Mouse (Mus musculus) erythroblast, adult 5-6 weeks (primary cell): ENCODE measurements around the gene Dupd1. TPM values are rescaled to one million over a fixed set of nuclear protein-coding genes. Genes with fewer than 3 reads are reported as not detected.

ENCODE experiments used
- ATAC-seq: replicated peaks from 2 replicates; pipeline ENCODE4 v1.8.0; 2016; ENCODE audit warnings: moderate number of reproducible peaks, mild to moderate bottlenecking, moderate TSS enrichment, inconsistent platforms; ENCODE audit not compliant: poor library complexity, low FRiP score, severe bottlenecking
- total RNA-seq, 2 experiments: library from RNA; stranded (forward) in 1 of 2; stranded (reverse) in 1 of 2; fragments of 150-400 nt in 1 of 2; fragments of 200-764, 138-1000 nt in 1 of 2; gene quantifications; 2 replicates each; pipeline versions ENCODE4 v1.2.3 to v1.2.4; 2015 to 2017; ENCODE audit warnings: low replicate concordance in 2 of 2

Gene Dupd1
- total RNA-seq, 2 experiments from 2014 or later = not detected

DNA sequence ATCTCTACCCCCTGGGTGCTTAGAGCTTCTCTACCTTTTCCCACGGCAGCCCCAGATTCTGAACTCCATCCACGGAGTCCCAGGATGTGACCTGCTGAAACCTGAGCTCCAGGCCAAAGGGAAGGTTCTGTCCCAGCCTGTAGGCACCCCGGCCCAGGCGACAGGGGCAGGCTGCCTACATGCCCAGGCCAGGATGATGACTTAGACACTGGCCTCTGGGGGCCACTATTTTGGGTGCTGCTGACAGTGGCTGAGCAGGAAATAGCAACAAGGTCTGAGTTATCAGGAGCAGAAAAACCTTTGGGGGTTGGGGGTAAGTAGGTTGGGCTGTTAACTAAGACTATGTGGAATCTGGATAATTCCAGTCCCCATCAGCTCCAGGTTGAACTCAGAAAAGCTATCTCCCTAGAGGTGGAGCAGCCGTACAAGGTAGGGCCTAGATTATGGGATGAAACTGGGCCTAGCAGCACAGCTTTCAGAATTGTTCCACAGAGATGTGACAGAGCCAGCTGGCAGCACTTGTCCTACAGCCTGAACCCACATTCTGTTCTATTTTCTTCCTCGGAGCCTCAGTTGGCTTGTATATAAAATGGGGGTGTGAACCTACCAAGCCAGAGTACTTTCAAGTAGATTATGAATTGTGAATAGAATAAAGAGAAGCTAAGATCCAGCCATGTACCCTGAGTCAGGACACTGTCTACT is 14.8 kb upstream of the Dupd1 start:
- ATAC-seq = no peak

DNA sequence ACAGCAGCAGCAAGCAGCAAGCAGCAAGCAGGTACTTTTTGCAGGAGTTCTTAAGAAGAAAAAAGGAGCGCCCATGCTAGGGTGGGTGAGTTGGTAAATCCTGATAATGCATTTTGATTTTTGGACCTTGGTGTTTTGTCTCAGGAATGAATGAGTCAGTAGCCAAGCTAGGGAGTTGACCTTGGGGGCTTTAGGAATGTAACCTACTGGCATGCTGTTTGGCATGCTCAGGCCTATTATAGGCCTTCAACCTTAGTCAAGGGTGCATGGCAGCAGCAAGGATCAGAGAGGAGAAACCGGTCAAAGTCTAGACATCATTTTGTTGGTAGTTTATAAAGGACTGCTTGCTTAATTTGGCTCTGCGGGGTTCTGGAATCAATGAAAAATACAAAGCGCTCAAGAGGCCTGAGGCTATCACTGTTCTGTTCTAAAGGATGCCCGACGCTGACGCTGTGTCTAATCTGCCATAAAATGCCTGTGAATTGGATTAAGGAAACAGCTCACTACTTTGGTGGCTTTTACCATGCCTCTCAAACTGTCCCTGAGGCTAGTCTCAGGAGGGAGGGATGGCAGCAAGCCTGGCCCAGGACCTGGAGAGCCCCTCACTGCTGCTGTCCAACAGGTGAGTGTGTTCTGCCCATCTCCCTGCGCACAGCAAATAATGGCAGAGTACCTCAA is 7.8 kb upstream of the Dupd1 start:
- no peak for ATAC-seq

DNA sequence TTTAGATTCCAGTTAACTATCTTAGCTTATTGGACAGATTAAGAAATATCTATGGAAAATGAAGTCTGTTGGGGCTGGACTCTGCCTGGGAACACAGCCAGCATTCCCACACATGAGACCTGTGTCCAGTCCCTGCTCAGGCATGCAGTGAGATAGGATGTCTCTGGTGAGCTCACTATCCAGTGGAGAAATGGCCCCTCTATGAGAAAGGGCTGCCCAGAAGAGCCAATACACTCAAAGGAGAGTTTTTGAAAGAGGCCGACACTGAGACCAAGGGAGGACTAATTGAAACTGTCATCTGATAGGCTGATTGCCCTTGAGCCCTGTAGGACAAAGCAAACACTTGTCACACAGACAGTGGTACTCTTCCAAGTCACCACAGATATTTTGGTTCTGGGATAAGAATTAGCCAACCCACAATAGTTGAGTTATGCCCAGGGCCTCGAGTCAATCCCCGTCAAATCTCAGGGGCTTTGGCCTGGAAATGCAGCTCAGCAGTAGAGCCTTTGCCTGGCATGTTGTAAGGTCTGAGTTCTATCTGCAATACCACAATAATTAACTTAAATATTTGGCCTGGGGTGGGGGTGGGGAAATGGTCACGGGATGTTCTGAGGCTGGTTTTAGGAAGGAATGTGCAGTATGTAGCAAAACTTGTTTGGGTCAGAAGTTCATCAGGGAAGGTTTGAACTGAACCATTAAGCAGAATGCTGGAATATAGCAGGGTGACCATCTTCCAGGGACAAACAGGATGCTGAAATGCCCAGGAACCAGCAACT is 6.2 kb upstream of the Dupd1 start:
- ATAC-seq = no peak

DNA sequence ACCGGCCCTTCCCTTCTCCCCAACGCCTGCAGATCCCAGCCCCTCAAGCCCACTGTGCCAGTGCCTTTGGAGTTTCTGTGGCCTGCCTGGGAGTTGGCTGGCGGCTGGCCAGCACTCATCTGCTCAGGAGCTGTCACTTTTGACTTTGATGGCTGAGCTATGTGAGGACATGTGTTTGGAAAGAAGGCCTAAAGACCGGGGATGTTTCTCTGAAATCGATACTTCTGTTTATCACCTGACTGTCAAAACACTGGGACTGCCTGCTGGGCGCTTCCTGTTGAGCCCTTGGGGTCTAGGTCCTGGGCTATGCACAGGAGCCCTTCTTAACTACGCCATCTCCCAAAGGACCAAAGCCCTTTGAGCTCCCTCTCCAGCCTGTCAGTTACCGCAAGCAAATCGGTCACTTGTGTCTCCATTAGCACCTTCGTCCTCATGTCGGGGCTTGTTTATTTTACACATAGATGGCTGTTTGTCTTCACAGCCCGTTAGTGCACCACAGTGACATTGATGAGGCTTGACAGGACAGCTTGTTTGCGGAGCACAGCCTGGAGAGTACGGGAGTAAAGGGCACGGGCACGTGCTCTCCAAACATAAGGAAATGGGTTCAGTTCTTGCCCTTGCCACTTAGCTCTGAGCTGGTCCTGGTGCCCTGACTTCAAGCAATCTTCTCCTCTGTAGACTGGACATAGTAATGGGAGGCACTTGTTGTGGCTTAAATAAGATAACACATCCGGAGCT is 5.4 kb upstream of the Dupd1 start:
- no peak for ATAC-seq

DNA sequence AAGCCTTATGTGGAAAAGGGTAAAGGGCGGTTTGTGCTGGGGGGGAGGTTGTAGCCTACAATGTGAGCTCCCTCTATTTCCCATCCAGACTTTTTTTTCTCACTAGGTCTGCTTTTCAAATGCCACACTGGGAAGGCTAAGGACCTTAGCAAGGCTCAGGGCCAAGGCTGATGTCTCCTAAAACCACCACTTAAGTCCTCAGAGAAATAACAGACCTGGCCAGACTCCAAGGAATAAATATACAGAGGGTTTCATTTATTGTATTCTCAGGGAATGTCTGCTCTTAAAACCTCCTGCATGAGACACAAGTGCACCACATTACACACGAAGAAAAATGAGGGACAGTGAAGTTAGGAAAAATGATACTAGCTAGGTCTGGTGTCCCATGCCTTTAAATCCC is 3.1 kb downstream of the Dupd1 start:
- no peak for ATAC-seq

DNA sequence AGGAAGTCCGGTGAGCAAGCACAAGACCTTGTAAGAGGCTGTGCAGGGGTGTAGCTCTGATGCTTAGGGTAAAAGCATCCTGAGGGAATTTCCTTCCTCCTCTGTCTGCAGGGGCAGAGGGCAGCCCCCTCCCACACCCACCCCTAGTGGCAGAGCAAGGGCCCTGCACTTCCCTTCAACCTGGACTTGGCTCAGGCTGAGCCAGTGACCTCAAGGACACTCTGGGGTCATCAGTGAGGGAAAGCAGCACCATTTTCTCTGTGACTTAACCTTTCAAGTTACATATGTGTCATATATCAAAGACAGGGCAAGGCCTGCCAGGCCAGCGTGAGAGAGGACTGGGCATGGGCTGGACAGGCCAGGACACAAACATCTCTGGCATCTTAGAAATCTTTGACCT is 4.8 kb downstream of the Dupd1 start:
- no peak for ATAC-seq

DNA sequence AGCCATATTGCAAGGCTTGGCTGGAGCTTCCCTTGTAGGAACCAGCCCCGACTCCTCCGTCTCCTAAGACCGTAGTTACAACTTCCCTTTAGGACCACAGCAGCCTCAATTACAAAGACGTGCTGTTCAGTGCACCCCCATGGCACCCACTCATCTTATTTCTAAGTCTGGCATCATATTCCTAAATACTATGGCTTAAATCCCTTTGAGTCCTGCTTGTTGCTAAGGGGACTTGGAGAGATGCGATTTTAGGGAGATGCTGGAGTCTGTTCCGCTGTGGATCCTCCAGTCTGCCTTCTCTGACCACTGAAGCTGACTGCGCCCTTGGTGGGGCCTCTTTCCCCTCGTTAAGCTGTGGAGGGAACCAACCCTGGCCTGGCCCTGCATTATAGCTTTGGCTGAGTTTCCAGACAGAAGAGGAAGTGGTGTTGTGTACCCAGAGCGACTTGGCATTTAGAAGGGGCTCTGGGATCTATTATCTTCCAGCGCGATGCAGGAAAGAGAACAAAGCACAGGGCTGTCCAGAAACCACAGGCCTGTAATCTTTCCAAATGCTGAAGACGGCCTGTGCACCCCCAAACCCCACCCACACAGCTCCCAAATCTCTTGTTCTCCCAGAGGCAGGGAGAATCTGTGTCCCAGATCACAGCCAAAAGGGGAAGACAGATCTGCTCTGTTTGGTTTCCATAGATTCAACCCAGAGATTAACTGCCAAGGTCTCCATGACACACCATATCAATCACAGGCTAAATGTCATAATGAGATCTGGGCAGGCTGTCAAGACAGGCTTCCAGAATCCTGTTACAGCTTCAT is 7.4 kb downstream of the Dupd1 start:
- no peak for ATAC-seq

DNA sequence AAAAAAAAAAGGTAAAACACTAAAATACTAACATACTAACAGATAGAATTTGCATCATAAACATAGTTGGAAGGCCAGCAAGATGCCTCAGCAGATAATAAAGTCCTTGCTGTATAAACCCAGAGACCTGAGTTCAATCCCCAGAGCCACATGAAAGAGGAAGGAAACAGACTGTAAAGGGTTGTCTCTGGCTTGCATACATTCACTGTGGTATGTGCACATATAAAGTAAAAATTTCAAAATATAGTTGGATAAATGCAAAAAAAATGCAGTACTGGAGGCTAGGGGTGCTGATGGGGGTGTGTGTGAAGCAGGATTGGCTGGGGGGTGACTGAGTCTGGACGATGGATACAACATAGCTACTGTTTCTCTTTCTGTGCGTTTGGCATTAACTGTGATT is 8.9 kb downstream of the Dupd1 start:
- ATAC-seq = no peak

DNA sequence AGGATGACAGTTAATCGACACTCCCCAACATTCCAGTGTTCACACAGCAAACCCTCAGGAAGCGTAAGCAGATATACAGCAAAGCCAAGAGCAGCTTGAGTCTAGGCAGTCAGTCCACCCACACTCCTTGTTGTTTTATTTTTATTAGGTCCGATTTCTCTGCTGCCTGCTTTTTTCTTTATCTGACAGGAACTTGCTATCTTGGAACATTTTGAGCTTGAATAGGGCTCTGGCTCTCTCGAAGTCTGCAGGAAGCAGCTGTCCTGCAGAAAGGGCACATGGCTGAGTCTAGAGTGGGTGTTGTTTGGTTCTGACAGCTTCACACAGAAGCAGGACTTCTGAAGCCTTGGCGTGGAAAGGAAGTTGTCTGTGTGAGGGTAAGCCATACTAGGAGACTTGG is 11.1 kb downstream of the Dupd1 start:
- ATAC-seq = no peak

DNA sequence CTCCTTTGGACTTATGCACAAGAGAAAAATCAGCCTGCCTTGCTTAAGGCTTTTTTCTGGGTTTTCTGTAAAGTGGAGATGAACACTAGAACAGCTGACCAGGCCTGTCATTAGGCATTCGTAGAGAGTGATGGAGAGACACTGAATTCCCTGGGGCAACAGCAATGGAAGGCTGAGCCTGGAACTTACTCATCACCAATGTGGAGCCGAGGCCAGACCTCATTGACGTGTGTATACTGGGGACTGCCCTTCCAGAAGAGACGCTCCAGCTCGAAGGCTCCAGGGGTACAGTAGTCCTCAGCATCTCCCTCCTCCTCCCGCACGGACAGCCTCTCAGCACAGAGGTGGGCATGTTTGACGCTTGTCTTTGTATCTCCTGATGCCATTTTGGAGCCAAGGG is 11.7 kb downstream of the Dupd1 start:
- ATAC-seq = no peak

DNA sequence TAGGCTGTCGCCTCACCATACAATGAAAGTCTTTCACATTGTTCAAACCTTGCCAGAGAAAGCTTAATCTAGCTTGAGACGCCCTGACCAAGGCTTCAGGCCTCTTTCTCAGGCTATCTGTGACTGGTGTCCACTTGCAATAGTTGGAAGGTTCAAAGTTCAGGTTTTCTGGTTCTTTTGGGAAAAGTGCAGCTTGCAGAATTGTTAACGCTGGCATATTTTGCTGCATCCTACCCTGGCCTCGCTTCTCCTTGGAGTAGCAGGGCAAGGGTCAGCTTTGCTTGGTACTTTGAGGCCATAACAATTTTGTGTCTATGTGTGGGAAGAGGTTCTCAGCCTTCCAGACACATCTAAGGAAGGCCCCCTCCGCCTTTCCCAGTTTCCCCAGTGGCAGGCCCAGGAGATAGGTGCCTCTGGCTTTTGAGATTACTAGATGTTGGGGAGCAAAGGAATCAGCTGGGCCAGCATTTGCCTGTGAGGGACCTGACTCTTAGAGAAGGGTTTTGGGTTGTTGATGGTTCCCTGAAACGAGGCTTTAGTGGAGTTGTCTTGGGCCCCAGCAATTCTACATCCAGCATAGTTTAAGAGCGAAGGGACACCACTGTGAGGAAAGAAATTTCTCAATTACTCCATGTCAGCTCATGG is 18.1 kb downstream of the Dupd1 start:
- ATAC-seq = no peak

DNA sequence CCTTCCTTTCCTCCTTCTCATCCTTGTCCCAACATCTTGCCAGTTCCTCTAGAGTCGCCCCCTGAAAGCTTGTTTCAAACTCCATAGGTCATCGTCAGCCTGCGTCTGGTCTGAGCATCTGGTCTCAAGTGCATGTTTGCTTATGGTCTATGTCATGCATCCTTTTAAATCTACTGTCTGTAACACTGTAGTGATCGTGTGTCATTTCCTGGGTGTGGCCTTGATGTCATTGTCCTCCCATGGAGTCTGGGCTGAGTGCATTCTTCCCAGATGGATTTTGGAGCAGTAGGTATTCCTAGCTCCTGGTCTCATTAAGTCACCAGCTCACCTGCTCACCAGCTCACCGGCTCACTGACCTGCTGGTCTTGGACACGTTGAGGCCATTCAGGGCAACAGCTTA is 19.4 kb downstream of the Dupd1 start:
- ATAC-seq = no peak

DNA sequence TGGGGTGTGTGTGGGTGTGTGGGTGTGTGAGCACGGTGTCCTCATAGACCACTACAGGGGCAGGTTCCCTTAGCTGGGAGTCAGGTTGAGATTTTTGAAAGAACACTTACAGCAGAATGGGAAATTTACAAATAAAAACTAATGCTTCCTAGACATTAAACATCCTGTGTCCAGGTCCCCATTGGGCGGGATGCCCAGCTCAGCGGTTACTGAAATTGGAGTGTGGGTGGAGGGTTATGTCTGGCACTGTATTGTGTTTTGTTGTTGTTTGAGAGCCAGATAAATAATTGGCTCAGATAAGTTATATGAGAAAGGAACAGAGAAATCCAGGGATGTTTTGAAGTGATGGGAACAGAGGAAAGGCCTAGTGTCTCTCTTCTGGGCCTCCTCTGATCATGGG is 23.3 kb downstream of the Dupd1 start:
- no peak for ATAC-seq

DNA sequence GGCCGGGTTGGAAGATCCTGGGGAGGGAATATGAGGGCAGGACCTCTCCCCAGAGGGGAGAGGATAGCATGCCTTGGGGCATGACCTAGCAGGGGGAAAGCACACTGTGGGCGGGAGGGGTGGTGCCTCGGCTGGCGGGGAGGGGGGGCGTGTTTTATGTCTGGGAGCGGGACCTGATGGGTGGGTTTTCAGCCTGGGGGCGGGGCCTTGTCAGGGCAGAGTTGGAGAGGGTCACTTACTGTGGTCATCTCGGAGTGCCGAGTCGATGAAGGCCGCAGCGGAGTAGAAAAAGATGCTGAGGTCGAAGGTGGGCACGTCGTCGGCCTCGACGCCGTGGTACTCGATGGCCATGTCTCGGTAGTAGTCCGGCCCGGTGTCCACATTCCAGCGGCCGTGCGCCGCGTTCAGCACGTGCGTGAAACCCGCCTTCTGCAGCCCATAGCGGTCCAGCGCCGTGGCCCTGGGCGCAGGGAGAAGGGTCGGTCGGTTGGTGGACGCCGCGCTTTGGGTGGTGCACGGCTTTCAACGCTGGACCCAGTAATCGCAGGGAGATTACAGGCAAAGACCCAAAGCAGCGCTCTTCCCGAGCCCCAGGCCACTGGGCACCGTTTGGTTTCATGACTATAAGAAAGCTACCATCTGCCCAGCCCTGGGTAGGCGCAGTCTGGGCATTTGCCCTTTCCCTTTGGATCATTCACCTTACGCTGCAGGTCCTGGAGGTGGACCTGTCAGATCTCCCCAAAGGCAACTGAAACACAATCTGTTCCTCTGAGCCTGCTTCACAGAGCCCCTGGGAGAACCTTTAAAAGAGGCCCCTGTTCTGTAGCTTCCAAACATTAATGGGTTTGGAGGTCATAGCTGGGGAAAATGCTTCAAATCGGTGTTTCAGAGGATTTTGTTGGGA is 27.7 kb downstream of the Dupd1 start:
- ATAC-seq = no peak

DNA sequence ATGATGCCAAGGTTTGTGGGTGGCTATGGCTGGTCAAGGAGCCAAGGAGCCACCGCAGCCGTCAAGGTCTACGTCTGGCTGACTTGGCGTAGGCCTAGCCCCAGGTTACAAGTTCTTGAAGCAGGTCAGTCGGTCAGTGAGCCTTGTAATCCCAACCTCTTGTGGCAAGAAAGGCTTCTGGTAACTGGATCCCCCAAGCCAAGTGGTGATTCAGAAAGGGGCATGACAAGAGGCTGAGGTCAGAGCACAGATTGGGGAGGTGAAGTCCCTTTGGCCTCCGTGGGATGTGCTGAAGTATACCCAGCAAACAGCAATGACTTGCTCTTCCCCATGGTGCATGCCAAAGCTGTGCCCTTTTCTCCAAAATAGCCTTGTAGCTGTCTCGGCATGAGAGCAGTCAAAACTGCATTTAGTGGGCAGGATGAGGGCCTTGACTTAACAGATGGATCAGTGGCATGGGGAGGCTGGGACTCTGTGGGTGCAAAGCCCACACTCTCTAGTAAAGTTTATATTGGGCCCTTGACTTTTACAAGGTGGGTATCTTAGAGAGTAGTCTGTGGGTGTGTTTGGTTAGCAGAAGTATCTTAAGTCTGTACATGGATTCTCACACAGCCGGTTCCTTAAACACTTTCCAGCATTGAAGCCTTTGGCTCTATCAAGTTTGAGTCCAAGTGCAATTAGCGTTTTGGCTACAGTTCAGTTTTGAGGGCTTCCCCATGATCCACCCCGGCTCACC is 28.8 kb downstream of the Dupd1 start:
- no peak for ATAC-seq

DNA sequence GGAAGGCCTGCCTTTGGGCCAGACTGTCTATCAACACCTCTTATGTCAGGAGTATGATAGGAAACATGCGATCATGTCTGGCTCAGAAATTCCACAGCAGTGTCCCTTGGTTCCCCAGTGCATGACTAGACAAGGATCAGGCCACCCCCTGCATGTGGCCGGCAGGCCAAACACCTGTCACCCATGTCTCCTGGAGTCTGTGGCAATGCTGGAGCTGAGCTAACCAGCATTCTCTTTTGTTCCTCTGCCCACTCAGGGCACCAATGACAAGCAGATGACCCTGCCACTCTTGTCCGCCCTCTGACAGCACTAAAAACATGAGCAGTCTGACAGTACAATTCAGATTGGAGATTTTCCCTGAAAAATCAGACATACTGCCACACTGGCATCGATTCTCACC is 30.5 kb downstream of the Dupd1 start:
- ATAC-seq = no peak

DNA sequence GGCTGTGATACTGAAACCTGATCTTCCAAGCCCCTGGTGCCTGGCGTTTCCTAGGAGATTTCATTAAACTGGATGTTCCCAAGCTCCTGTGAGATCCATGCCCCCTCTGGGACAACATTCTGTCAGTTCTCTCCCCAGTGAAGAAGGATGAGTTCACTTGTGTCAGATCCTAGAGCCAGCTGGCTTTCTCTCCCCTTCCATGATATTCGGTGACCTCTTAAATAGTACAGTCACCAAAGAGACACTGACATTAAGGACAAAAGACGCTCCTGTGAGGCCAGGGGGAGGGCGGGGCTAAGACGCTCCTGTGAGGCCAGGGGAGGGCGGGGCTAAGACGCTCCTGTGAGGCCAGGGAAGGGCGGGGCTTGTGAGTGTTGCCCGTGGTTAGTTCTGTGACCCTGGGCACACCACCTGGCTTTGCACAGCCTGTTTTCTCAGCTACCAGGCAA is 31.7 kb downstream of the Dupd1 start:
- ATAC-seq = peak; percentile 86
